ENCODE assay signal across 20 mouse cellular contexts in the genomic region with DNA sequence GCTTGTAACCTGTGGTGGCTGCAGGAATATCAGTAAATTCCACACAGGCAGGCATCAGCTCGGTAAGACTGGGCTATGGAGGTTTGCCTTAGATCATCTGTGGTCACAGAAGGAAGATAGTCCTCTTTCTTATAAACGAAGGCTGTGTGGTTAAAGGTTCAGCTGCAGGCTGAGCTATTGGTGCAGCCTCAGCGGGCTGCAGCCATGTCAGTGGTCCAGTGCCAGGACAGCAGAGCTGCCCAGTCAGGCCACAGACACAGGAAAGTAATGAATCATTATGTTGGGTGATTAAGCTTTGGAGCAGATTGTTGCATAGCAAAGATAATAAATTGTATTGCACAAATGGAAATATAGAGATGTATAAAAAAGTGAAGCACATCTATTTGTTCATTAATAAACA. TPM values are rescaled to one million over a fixed set of nuclear protein-coding genes. Genes with fewer than 3 reads are reported as not detected.
A peak's percentile ranks its signal among the peaks of the same experiment; 100 is the strongest.
DNase-seq lines count a peak whose midpoint lies in the region; ATAC-seq and TF ChIP-seq lines count a peak whose summit lies in the region.
"Had no signal": no experiment of that assay in that cellular context is flagged by ENCODE, and none has a peak within 500 bp of the region (broad histone marks: within the 10 kb centered on the region; RNA-seq: fewer than 3 reads in every experiment).

No protein-coding gene starts in this region.

- ATAC-seq in CD4-positive, CD25-positive, alpha-beta regulatory T cell, adult 4 months = no peak
- no peak for ATAC-seq in heart, embryonic 11.5 days (replicated peaks; ENCODE audit: insufficient number of reproducible peaks, low FRiP score, low TSS enrichment)
- ATAC-seq: forebrain, embryonic 13.5 days; forebrain, postnatal 0 days; hindbrain, embryonic 16.5 days; inflammation-experienced regulatory T-cells, adult 6 months; intestine, postnatal 0 days had no signal

- H3K27me3 ChIP-seq in heart, embryonic 11.5 days (ENCODE audit: control insufficient read depth, insufficient read depth, low read length) = no peaks in the 10 kb centered on the region
- H3K27me3 ChIP-seq: forebrain, embryonic 13.5 days; hindbrain, embryonic 12.5 days had no signal

- no peak overlapping the region for H3K4me2 ChIP-seq in heart, embryonic 11.5 days
- H3K4me2 ChIP-seq: forebrain, embryonic 13.5 days; hindbrain, embryonic 12.5 days had no signal

- no peaks in the 10 kb centered on the region for H3K9me3 ChIP-seq in heart, embryonic 11.5 days (replicated peaks; ENCODE audit: control insufficient read depth, low read length)
- H3K9me3 ChIP-seq: embryonic facial prominence, embryonic 10.5 days; forebrain, embryonic 13.5 days; hindbrain, embryonic 12.5 days had no signal

- no peaks in the 10 kb centered on the region for H3K36me3 ChIP-seq in heart, embryonic 11.5 days (ENCODE audit: control insufficient read depth, insufficient read depth, low read length)
- H3K36me3 ChIP-seq: embryonic facial prominence, embryonic 10.5 days; hindbrain, embryonic 12.5 days had no signal

- intact Hi-C loops in left cerebral cortex, adult 2 months (cut with DNase I) = no loop called here
- intact Hi-C loops in left cerebral cortex, postnatal 25 days (cut with DNase I) = no loop called here

- H3K27ac ChIP-seq in left cerebral cortex, adult 2 months = peak overlapping the region; percentile 55; the same call in 1 of the 2 replicates
- no peak overlapping the region for H3K27ac ChIP-seq in heart, embryonic 11.5 days (ENCODE audit: low read depth, low read length)
- H3K27ac ChIP-seq: embryonic facial prominence, embryonic 10.5 days; forebrain, embryonic 13.5 days; hindbrain, embryonic 12.5 days had no signal

- 60% methylated on average over 3 of the region's 3 CpGs for WGBS in heart, embryonic 11.5 days (ENCODE audit: insufficient replicate concordance)

- no peak overlapping the region for H3K4me3 ChIP-seq in left cerebral cortex, adult 2 months
- no peak overlapping the region for H3K4me3 ChIP-seq in heart, embryonic 11.5 days (ENCODE audit: low read depth, low read length)
- H3K4me3 ChIP-seq: embryonic facial prominence, embryonic 10.5 days; forebrain, embryonic 13.5 days; hindbrain, embryonic 12.5 days had no signal

- peak; percentile 27 for DNase-seq in adrenal gland, postnatal 14 days
- no peak for DNase-seq in adrenal gland, adult 2 months
- DNase-seq in left cerebral cortex, adult 2 months (ENCODE audit: extremely low spot score in 1 of 2, low spot score in 2 of 2) = no peak
- no peak for DNase-seq in left cerebral cortex, postnatal 25 days (ENCODE audit: low spot score in 2 of 2)
- peak; percentile 66 for DNase-seq in NIH3T3 (ENCODE audit: low read depth)
- DNase-seq: cerebellum, adult 11-12 months; cerebellum, adult 9-10 months; cerebellum, postnatal 25 days; forebrain, postnatal 0 days; gastrocnemius, postnatal 14 days; heart, postnatal 10 days; heart, postnatal 4 days had no signal

- H3K9ac ChIP-seq in heart, embryonic 11.5 days (ENCODE audit: low read depth, low read length) = no peak overlapping the region
- H3K9ac ChIP-seq: forebrain, embryonic 13.5 days; forebrain, postnatal 0 days; hindbrain, embryonic 12.5 days had no signal

- H3K4me1 ChIP-seq in heart, embryonic 11.5 days (ENCODE audit: control insufficient read depth, insufficient read depth, low read length) = peaks cover 4% of the 10 kb centered on the region; the same call in 1 of the 2 replicates
- H3K4me1 ChIP-seq: forebrain, embryonic 13.5 days had no signal

- TF ChIP-seq CTCF in left cerebral cortex, adult 2 months (IDR thresholded peaks at IDR 0.05) = no peak

RNA-seq across cellular contexts. Expression of gene Vangl1, which starts 57.0 kb away (rescaled TPM):
- total RNA-seq in adrenal gland, postnatal 14 days (2021) = 33.3 and 34.4 TPM in 2 replicates
- 10 to 100 TPM; 33.2 to 33.4 TPM for total RNA-seq in adrenal gland, adult 2 months (2021)
- 19.4 and 27.3 TPM in 2 replicates for polyA plus RNA-seq in adrenal gland, adult 2 months (2012; rRNA removed)
- total RNA-seq in left cerebral cortex, adult 2 months (2021) = 1 to 10 TPM; 4.4 to 6.7 TPM
- total RNA-seq in left cerebral cortex, postnatal 25 days (2021) = 1 to 10 TPM; 4.2 to 5.7 TPM
- polyA plus RNA-seq in CD4-positive, CD25-positive, alpha-beta regulatory T cell, adult 4 months (2017; shearing (Covaris generic)) = under 1 TPM; 0.08 to 0.47 TPM
- polyA plus RNA-seq in heart, embryonic 11.5 days (2014; fragmentation: Nextera tagmentation; extraction: Ambion mirVana) = 29.4 and 31.6 TPM in 2 replicates

Comparison
In these comparisons a context has a peak if more than half of its experiments do, and no peak if none do; other contexts are left out.
1. DNase-seq: peak in adrenal gland, postnatal 14 days (single experiment) and NIH3T3 (single experiment); none in adrenal gland, adult 2 months (single experiment), left cerebral cortex, adult 2 months (0 of 2) and left cerebral cortex, postnatal 25 days (0 of 2).